ENCODE assay signal across 9 mouse cellular contexts in genomic region chr10:115617456-115618287, GRCm38 (mm10). TPM values are rescaled to one million over a fixed set of nuclear protein-coding genes. Genes with fewer than 3 reads are reported as not detected.
A peak's percentile ranks its signal among the peaks of the same experiment; 100 is the strongest.
DNase-seq lines count a peak whose midpoint lies in the region; ATAC-seq and TF ChIP-seq lines count a peak whose summit lies in the region.
"Had no signal": no experiment of that assay in that cellular context is flagged by ENCODE, and none has a peak within 500 bp of the region (broad histone marks: within the 10 kb centered on the region; RNA-seq: fewer than 3 reads in every experiment).

No protein-coding gene starts in this region.

- H3K4me1 ChIP-seq in MEL (ENCODE audit: control insufficient read depth in 1 of 2, insufficient read depth in 2 of 2, low read length in 2 of 2), result no peaks in the 10 kb centered on the region
- H3K4me1 ChIP-seq in heart, embryonic 15.5 days (replicated peaks), result no peaks in the 10 kb centered on the region
- H3K4me1 ChIP-seq: megakaryocyte, embryonic 14.5 days had no signal

- peak overlapping the region; percentile 52 for H3K4me2 ChIP-seq in heart, embryonic 15.5 days

- WGBS in heart, embryonic 15.5 days, result 10% methylated on average over 14 of the region's 15 CpGs

- peak; percentile 19 to 76 (median 48); a peak in 4 of 6 replicates for TF ChIP-seq CTCF in MEL (IDR thresholded peaks at IDR 0.05 in 2 of 3, conservative IDR thresholded peaks at IDR 0.05 in 1 of 3; ENCODE audit: control insufficient read depth in 1 of 3, insufficient read depth in 1 of 3, low read depth in 2 of 3, low read length in 3 of 3, poor library complexity in 1 of 3, severe bottlenecking in 1 of 3)

- ATAC-seq in common myeloid progenitor, adult 5-6 weeks (replicated peaks; ENCODE audit: low read depth, poor library complexity, severe bottlenecking), result peak; percentile 96
- no peak for ATAC-seq in heart, embryonic 15.5 days (replicated peaks; ENCODE audit: insufficient number of reproducible peaks, insufficient read depth, low FRiP score, low read depth)
- ATAC-seq in megakaryocyte, adult 5-6 weeks (ENCODE audit: poor library complexity, severe bottlenecking), result 0 out of 2 replicates have a peak, but pooled peaks have one; percentile 49

- H3K9ac ChIP-seq in MEL (ENCODE audit: control insufficient read depth, low read depth, low read length, poor library complexity, severe bottlenecking), result no peak overlapping the region
- H3K9ac ChIP-seq in heart, embryonic 15.5 days, result no peak overlapping the region

- H3K4me3 ChIP-seq in MEL (ENCODE audit: control insufficient read depth in 1 of 2, insufficient read depth in 1 of 2, low read depth in 2 of 2, low read length in 2 of 2), result no peak overlapping the region
- peak overlapping the region; percentile 10 for H3K4me3 ChIP-seq in heart, embryonic 15.5 days
- H3K4me3 ChIP-seq: megakaryocyte, embryonic 14.5 days had no signal

- peak; percentile 83 for TF ChIP-seq RAD21 in MEL (IDR thresholded peaks at IDR 0.05; ENCODE audit: low read depth, low read length)

- no peaks in the 10 kb centered on the region; a peak in 1 of 4 replicates for H3K27me3 ChIP-seq in MEL (ENCODE audit: control insufficient read depth in 1 of 2, insufficient read depth in 2 of 2, low read length in 2 of 2)
- no peaks in the 10 kb centered on the region for H3K27me3 ChIP-seq in heart, embryonic 15.5 days
- H3K27me3 ChIP-seq: megakaryocyte, embryonic 14.5 days had no signal

- no peak overlapping the region for H3K27ac ChIP-seq in MEL (ENCODE audit: control insufficient read depth, low read depth, low read length)
- no peak overlapping the region for H3K27ac ChIP-seq in heart, embryonic 15.5 days

- no peaks in the 10 kb centered on the region for H3K9me3 ChIP-seq in MEL (replicated peaks; ENCODE audit: insufficient read depth, low read length)
- H3K9me3 ChIP-seq in heart, embryonic 15.5 days (replicated peaks), result no peaks in the 10 kb centered on the region
- H3K9me3 ChIP-seq: megakaryocyte, embryonic 14.5 days had no signal

- no peaks in the 10 kb centered on the region for H3K36me3 ChIP-seq in MEL (ENCODE audit: control insufficient read depth in 1 of 2, insufficient read depth in 2 of 2, low read length in 2 of 2)
- no peaks in the 10 kb centered on the region for H3K36me3 ChIP-seq in heart, embryonic 15.5 days

- DNase-seq in heart, adult 18-20 months, result peak; percentile 25 to 57
- DNase-seq in heart, adult 11 months, result no peak
- peak; percentile 64 for DNase-seq in MEL (ENCODE audit: low read depth, low spot score)
- DNase-seq in kidney, postnatal 4 days, result peak; percentile 6 to 26
- DNase-seq in thymus, postnatal 4 days, result peak; percentile 8

- no peak for TF ChIP-seq EP300 in MEL (IDR thresholded peaks at IDR 0.05; ENCODE audit: low read depth in 1 of 2, low read length in 2 of 2)

- no peak for TF ChIP-seq POLR2A in MEL (IDR thresholded peaks at IDR 0.05; ENCODE audit: control insufficient read depth in 1 of 2, insufficient read depth in 1 of 2, low read depth in 1 of 2, low read length in 2 of 2, poor library complexity in 1 of 2)

- H3K79me2 ChIP-seq in MEL (ENCODE audit: control insufficient read depth, insufficient read depth, low read length, poor library complexity), result no peaks in the 10 kb centered on the region

TF ChIP-seq in MEL, 35 proteins besides CTCF, POLR2A, EP300 and RAD21:
- TF ChIP-seq USF2 (IDR thresholded peaks at IDR 0.05; ENCODE audit: borderline replicate concordance in 1 of 2, insufficient read depth in 1 of 2, low read depth in 1 of 2, low read length in 2 of 2) (no peak), ZC3H11A (IDR thresholded peaks at IDR 0.05; ENCODE audit: low read depth, low read length) (peak; percentile 87), GATA1 (IDR thresholded peaks at IDR 0.05; ENCODE audit: low read depth, low read length) (no peak), SMC3 (IDR thresholded peaks at IDR 0.05; ENCODE audit: low read depth, low read length) (peak; percentile 90)
TF ChIP-seq in MEL: peak in this region for 2.

RNA-seq across cellular contexts. Expression of gene Lgr5, which starts 30.1 kb away (rescaled TPM):
- under 1 TPM; 0.08 to 0.20 TPM for total RNA-seq in heart, adult 18-20 months (2021)
- not detected in 2 replicates for total RNA-seq in MEL (2012; rRNA removed)
- polyA plus RNA-seq in MEL (2012; ENCODE audit: insufficient read depth in 1 of 2, insufficient read length in 2 of 2, low read depth in 1 of 2, low replicate concordance in 2 of 2, missing spikeins in 1 of 2), result not detected
- total RNA-seq in common myeloid progenitor, adult 5-6 weeks (2017), result 0.05 and 0.78 TPM in 2 replicates
- polyA plus RNA-seq in heart, embryonic 15.5 days (2015; fragmentation: Nextera tagmentation; extraction: Ambion mirVana), result 0.31 and 1.1 TPM in 2 replicates
- not detected in 2 replicates for total RNA-seq in megakaryocyte, adult 5-6 weeks (2015)
- total RNA-seq in megakaryocyte, adult 5-6 weeks (2017), result 0.11 and 1.3 TPM in 2 replicates

RNA-seq across cellular contexts. Expression of gene A930009A15Rik, which starts 47.9 kb away (rescaled TPM):
- not detected for total RNA-seq in heart, adult 18-20 months (2021)
- total RNA-seq in MEL (2012; rRNA removed), result 0.15 TPM in 1 of 2 replicates, not detected in the other
- polyA plus RNA-seq in MEL (2012; ENCODE audit: insufficient read depth in 1 of 2, insufficient read length in 2 of 2, low read depth in 1 of 2, low replicate concordance in 2 of 2, missing spikeins in 1 of 2), result not detected
- not detected in 2 replicates for total RNA-seq in common myeloid progenitor, adult 5-6 weeks (2017)
- polyA plus RNA-seq in heart, embryonic 15.5 days (2015; fragmentation: Nextera tagmentation; extraction: Ambion mirVana), result not detected in 2 replicates
- total RNA-seq in megakaryocyte, adult 5-6 weeks (2015), result not detected in 2 replicates
- total RNA-seq in megakaryocyte, adult 5-6 weeks (2017), result not detected in 2 replicates
